17 mouse cellular contexts compared by ENCODE assay signal in the genomic region with DNA sequence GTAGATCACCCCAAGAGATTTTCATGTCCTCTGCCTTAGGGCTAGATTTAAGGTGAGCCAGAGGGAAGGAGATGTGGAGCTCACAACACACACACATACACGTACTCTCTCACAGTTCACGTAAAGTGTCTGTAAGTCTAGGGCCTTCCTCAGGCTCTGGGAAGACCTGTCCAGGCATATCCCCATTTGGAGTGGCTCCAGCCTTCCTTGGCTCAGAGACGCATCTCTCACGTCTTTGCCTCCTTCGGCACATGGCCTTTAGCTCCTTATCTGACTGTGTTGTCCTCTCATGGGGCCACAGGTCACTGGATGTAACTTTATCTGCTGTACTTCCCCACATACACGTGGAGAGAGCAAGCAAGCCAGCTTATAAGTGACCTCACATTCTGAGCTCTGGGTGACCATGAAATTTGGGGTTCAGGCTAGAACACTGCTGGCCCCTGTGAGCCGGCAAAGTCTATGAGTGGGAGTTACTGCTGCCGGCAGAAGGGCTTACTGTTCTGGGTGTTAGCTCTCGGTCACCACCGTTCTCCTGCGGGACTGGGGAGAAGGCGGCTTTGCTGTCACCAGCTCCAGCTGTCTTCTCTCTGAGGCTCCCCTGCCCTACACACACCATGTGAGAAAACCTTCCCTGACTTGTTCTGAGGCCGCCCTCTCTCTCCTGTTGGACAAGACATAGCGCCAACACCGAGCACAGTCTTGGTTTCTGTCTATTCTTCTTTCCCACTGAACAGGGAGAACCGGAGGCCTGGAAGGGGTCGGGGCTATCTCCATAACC.
DNase-seq lines count a peak whose midpoint lies in the region; ATAC-seq and TF ChIP-seq lines count a peak whose summit lies in the region.
"Had no signal": no experiment of that assay in that cellular context is flagged by ENCODE, and none has a peak within 500 bp of the region (broad histone marks: within the 10 kb centered on the region; RNA-seq: fewer than 3 reads in every experiment).

No protein-coding gene starts in this region.

- peak; percentile 40; the same call in 1 of the 2 replicates for ATAC-seq in heart, postnatal 0 days (ENCODE audit: insufficient read depth, low read depth)
- ATAC-seq in heart, embryonic 11.5 days (replicated peaks; ENCODE audit: insufficient number of reproducible peaks, low FRiP score, low TSS enrichment), result no peak
- ATAC-seq in stomach, postnatal 0 days (ENCODE audit: low FRiP score, low TSS enrichment), result 0 out of 2 replicates have a peak, but pooled peaks have one; percentile 27
- ATAC-seq: forebrain, embryonic 14.5 days; hindbrain, embryonic 16.5 days; liver, postnatal 0 days; midbrain, embryonic 13.5 days had no signal

- no peak overlapping the region for H3K4me2 ChIP-seq in heart, postnatal 0 days (ENCODE audit: low read depth, low read length)
- H3K4me2 ChIP-seq in heart, embryonic 11.5 days, result no peak overlapping the region
- H3K4me2 ChIP-seq in stomach, postnatal 0 days (replicated peaks; ENCODE audit: low read depth), result no peak overlapping the region
- H3K4me2 ChIP-seq: limb, embryonic 15.5 days; midbrain, embryonic 13.5 days had no signal

- no peak overlapping the region for H3K9ac ChIP-seq in heart, postnatal 0 days (replicated peaks; ENCODE audit: low read depth, low read length)
- H3K9ac ChIP-seq in heart, embryonic 11.5 days (ENCODE audit: low read depth, low read length), result no peak overlapping the region
- H3K9ac ChIP-seq in stomach, postnatal 0 days (ENCODE audit: low read length), result no peak overlapping the region
- H3K9ac ChIP-seq: limb, embryonic 15.5 days; liver, postnatal 0 days; midbrain, embryonic 13.5 days had no signal

- H3K4me1 ChIP-seq in heart, postnatal 0 days (ENCODE audit: control insufficient read depth, insufficient read depth), result peaks cover 22% of the 10 kb centered on the region
- H3K4me1 ChIP-seq in heart, embryonic 11.5 days (ENCODE audit: control insufficient read depth, insufficient read depth, low read length), result peaks cover 23% of the 10 kb centered on the region
- H3K4me1 ChIP-seq in stomach, postnatal 0 days (replicated peaks; ENCODE audit: control insufficient read depth, insufficient read depth), result 0 out of 2 replicates have a peak, but pooled peaks cover 3% of the 10 kb centered on the region

- TF ChIP-seq CTCF in heart, postnatal 0 days (IDR thresholded peaks at IDR 0.05; ENCODE audit: low read depth), result no peak
- TF ChIP-seq CTCF in left cerebral cortex, adult 2 months (IDR thresholded peaks at IDR 0.05), result no peak
- TF ChIP-seq CTCF in stomach, postnatal 0 days (IDR thresholded peaks at IDR 0.05; ENCODE audit: low read depth), result no peak

- WGBS in heart, postnatal 0 days, result 42% methylated on average over 17 of the region's 17 CpGs
- 50% methylated on average over 17 of the region's 17 CpGs for WGBS in heart, embryonic 11.5 days (ENCODE audit: insufficient replicate concordance)
- 44% methylated on average over 17 of the region's 17 CpGs for WGBS in stomach, postnatal 0 days

- no peak overlapping the region for H3K27ac ChIP-seq in heart, postnatal 0 days (ENCODE audit: low read depth)
- no peak overlapping the region for H3K27ac ChIP-seq in heart, embryonic 11.5 days (ENCODE audit: low read depth, low read length)
- H3K27ac ChIP-seq in left cerebral cortex, adult 2 months, result peak overlapping the region; percentile 36; the same call in 1 of the 2 replicates
- H3K27ac ChIP-seq in stomach, postnatal 0 days (replicated peaks), result 0 out of 2 replicates have a peak overlapping the region, but pooled peaks have one; percentile 35
- H3K27ac ChIP-seq: limb, embryonic 15.5 days; midbrain, embryonic 13.5 days had no signal

- H3K27me3 ChIP-seq in heart, postnatal 0 days (ENCODE audit: control insufficient read depth, insufficient read depth, low read length), result peaks cover 3% of the 10 kb centered on the region; the same call in 1 of the 2 replicates
- peaks cover 1% of the 10 kb centered on the region; the same call in 1 of the 2 replicates for H3K27me3 ChIP-seq in heart, embryonic 11.5 days (ENCODE audit: control insufficient read depth, insufficient read depth, low read length)
- H3K27me3 ChIP-seq in stomach, postnatal 0 days (ENCODE audit: control insufficient read depth, insufficient read depth, low read length), result no peaks in the 10 kb centered on the region
- H3K27me3 ChIP-seq: limb, embryonic 15.5 days; midbrain, embryonic 13.5 days had no signal

- H3K4me3 ChIP-seq in heart, postnatal 0 days (ENCODE audit: low read depth, low read length), result no peak overlapping the region
- H3K4me3 ChIP-seq in heart, embryonic 11.5 days (ENCODE audit: low read depth, low read length), result no peak overlapping the region
- H3K4me3 ChIP-seq in left cerebral cortex, adult 2 months, result no peak overlapping the region
- no peak overlapping the region for H3K4me3 ChIP-seq in stomach, postnatal 0 days (ENCODE audit: low read depth, low read length)
- H3K4me3 ChIP-seq: limb, embryonic 15.5 days; midbrain, embryonic 13.5 days had no signal

- H3K9me3 ChIP-seq in heart, postnatal 0 days (replicated peaks; ENCODE audit: control insufficient read depth, low read length), result no peaks in the 10 kb centered on the region
- H3K9me3 ChIP-seq in heart, embryonic 11.5 days (replicated peaks; ENCODE audit: control insufficient read depth, low read length), result no peaks in the 10 kb centered on the region
- H3K9me3 ChIP-seq in stomach, postnatal 0 days (ENCODE audit: control insufficient read depth, low read length), result no peaks in the 10 kb centered on the region
- H3K9me3 ChIP-seq: limb, embryonic 15.5 days; midbrain, embryonic 13.5 days had no signal

- intact Hi-C loops in left cerebral cortex, adult 2 months (cut with DNase I), result no loop called here

- TF ChIP-seq EP300 in heart, postnatal 0 days (IDR thresholded peaks at IDR 0.05; ENCODE audit: low read depth), result no peak
- no peak for TF ChIP-seq EP300 in stomach, postnatal 0 days (optimal IDR thresholded peaks at IDR 0.05)

- no peak for DNase-seq in heart, postnatal 0 days (ENCODE audit: low spot score)
- DNase-seq in left cerebral cortex, adult 2 months (ENCODE audit: extremely low spot score in 1 of 2, low spot score in 2 of 2), result no peak
- DNase-seq in left cerebral cortex, adult 11 months (ENCODE audit: low spot score), result no peak
- DNase-seq in gonadal fat pad, adult 2 months (ENCODE audit: low read depth), result peak; percentile 81
- DNase-seq in stomach, postnatal 0 days (ENCODE audit: low spot score), result no peak
- no peak for DNase-seq in thymus, postnatal 0 days (ENCODE audit: low spot score)
- DNase-seq: adrenal gland, postnatal 36 days; cerebellum, adult 9-10 months; kidney, adult 8-10 months; liver, postnatal 0 days; right cerebral cortex, postnatal 4 days; thymus, adult 2 months had no signal

- no peaks in the 10 kb centered on the region for H3K36me3 ChIP-seq in heart, postnatal 0 days (replicated peaks; ENCODE audit: control insufficient read depth, insufficient read depth, low read length)
- no peaks in the 10 kb centered on the region for H3K36me3 ChIP-seq in heart, embryonic 11.5 days (ENCODE audit: control insufficient read depth, insufficient read depth, low read length)
- H3K36me3 ChIP-seq in stomach, postnatal 0 days (ENCODE audit: control insufficient read depth, insufficient read depth, low read length), result no peaks in the 10 kb centered on the region
- H3K36me3 ChIP-seq: limb, embryonic 15.5 days; midbrain, embryonic 13.5 days had no signal

Comparison
In these comparisons a context has a peak if more than half of its experiments do, and no peak if none do; other contexts are left out.
1. H3K27ac ChIP-seq: peak in left cerebral cortex, adult 2 months (single experiment) and stomach, postnatal 0 days (single experiment); none in heart, postnatal 0 days (single experiment) and heart, embryonic 11.5 days (single experiment).